In genomic region chr13:108435687-108436086, GRCm38 (mm10) we compare ENCODE assay signal across 31 mouse cellular contexts.
"Had no signal": no experiment of that assay in that cellular context is flagged by ENCODE, and none has a peak within 500 bp of the region (broad histone marks: within the 10 kb centered on the region; RNA-seq: fewer than 3 reads in every experiment).

No protein-coding gene starts in this region.

- DNase-seq: left cerebral cortex, postnatal 4 days; liver; liver, embryonic 13.5 days; liver, postnatal 0 days; lung, adult 18-20 months; lung, adult 2 months; lung, embryonic 14.5 days; lung, postnatal 10 days; lung, postnatal 14 days; lung, postnatal 36 days; lung, postnatal 4 days; midbrain, embryonic 14.5 days had no signal

- H3K4me3 ChIP-seq: limb, embryonic 10.5 days; limb, embryonic 12.5 days; limb, embryonic 13.5 days; limb, embryonic 15.5 days; liver, embryonic 12.5 days; liver, embryonic 13.5 days; liver, embryonic 15.5 days; lung, embryonic 15.5 days; megakaryocyte, embryonic 14.5 days; midbrain, embryonic 10.5 days; midbrain, embryonic 12.5 days; midbrain, embryonic 13.5 days; midbrain, embryonic 15.5 days; myocyte had no signal

- H3K27me3 ChIP-seq: limb, embryonic 12.5 days; limb, embryonic 13.5 days; limb, embryonic 15.5 days; liver, embryonic 12.5 days; liver, embryonic 13.5 days; liver, embryonic 15.5 days; lung, embryonic 15.5 days; midbrain, embryonic 12.5 days; midbrain, embryonic 13.5 days; midbrain, embryonic 15.5 days had no signal

- H3K9me3 ChIP-seq: limb, embryonic 10.5 days; limb, embryonic 12.5 days; limb, embryonic 13.5 days; limb, embryonic 15.5 days; liver, embryonic 12.5 days; liver, embryonic 13.5 days; liver, embryonic 15.5 days; lung, embryonic 15.5 days; midbrain, embryonic 10.5 days; midbrain, embryonic 12.5 days; midbrain, embryonic 13.5 days; midbrain, embryonic 15.5 days had no signal

- H3K4me1 ChIP-seq: limb, embryonic 10.5 days; limb, embryonic 12.5 days; limb, embryonic 13.5 days; limb, embryonic 15.5 days; liver, embryonic 12.5 days; liver, embryonic 13.5 days; liver, embryonic 15.5 days; lung, embryonic 15.5 days; midbrain, embryonic 10.5 days; midbrain, embryonic 12.5 days; midbrain, embryonic 13.5 days; midbrain, embryonic 15.5 days had no signal

- H3K27ac ChIP-seq: limb, embryonic 10.5 days; limb, embryonic 12.5 days; limb, embryonic 13.5 days; limb, embryonic 15.5 days; liver, embryonic 12.5 days; liver, embryonic 13.5 days; liver, embryonic 14.5 days; liver, embryonic 15.5 days; lung, embryonic 15.5 days; macrophage; midbrain, embryonic 10.5 days; midbrain, embryonic 12.5 days; midbrain, embryonic 13.5 days; midbrain, embryonic 15.5 days had no signal

- H3K9ac ChIP-seq: limb, embryonic 12.5 days; limb, embryonic 13.5 days; limb, embryonic 15.5 days; liver, embryonic 12.5 days; liver, embryonic 13.5 days; liver, embryonic 14.5 days; liver, embryonic 15.5 days; liver, postnatal 0 days; lung, embryonic 14.5 days; lung, embryonic 15.5 days; midbrain, embryonic 12.5 days; midbrain, embryonic 13.5 days; midbrain, embryonic 15.5 days had no signal

- ATAC-seq: liver, embryonic 12.5 days; liver, postnatal 0 days; lung, postnatal 0 days; midbrain, embryonic 13.5 days; midbrain, embryonic 15.5 days; midbrain, embryonic 16.5 days had no signal

- H3K36me3 ChIP-seq: limb, embryonic 10.5 days; limb, embryonic 12.5 days; limb, embryonic 13.5 days; limb, embryonic 15.5 days; liver, embryonic 12.5 days; liver, embryonic 13.5 days; liver, embryonic 15.5 days; lung, embryonic 15.5 days; midbrain, embryonic 10.5 days; midbrain, embryonic 12.5 days; midbrain, embryonic 13.5 days; midbrain, embryonic 15.5 days had no signal

- H3K4me2 ChIP-seq: limb, embryonic 12.5 days; limb, embryonic 13.5 days; limb, embryonic 15.5 days; liver, embryonic 11.5 days; liver, embryonic 12.5 days; liver, embryonic 13.5 days; liver, embryonic 15.5 days; lung, embryonic 14.5 days; lung, embryonic 15.5 days; midbrain, embryonic 11.5 days; midbrain, embryonic 12.5 days; midbrain, embryonic 13.5 days; midbrain, embryonic 15.5 days had no signal
